Mouse (Mus musculus): ENCODE data around the gene Sema4f.
A peak's percentile ranks its signal among the peaks of the same experiment; 100 is the strongest.

Gene Sema4f

DNA sequence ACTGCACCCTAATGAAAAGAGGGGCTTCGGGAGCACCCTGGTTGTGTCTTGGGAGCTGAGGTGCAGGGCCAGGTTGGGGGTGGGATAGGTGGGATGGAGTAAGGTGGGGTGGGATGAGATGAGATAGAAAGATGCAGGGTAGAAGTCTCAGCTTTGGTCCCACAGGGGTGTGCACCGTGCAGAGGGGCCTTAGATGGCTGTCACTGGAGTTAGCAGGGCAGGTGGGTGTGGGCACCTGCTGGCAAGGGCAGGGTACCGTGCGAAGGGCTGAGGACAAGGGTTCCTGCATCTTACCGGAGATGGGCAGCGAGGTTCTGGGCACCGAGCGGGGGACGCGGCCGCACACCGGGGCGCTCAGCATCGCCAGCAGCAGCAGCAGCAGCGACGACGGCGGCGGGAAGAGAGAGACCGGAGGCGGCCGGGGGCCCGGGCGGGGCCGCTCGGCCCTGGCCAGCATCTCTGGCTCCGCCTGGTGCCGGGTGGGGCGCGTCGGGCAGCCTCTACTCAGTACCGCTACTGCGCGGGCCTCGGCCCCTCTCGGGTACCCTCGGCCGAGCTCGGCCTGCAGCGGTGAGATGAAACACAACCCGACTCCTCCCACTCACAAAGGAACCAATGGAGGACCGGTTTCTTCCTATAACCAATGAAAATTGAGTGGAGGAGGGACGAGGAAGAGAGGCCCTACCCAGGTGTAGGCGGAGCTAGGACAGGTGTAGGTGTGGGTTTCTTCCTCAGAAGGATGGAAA lies at the start of gene Sema4f:
Gene Sema4f, minus strand, starts transcription at position 603 of the 746 bp plus-strand sequence.
- peak; percentile 89 for DNase-seq

DNA sequence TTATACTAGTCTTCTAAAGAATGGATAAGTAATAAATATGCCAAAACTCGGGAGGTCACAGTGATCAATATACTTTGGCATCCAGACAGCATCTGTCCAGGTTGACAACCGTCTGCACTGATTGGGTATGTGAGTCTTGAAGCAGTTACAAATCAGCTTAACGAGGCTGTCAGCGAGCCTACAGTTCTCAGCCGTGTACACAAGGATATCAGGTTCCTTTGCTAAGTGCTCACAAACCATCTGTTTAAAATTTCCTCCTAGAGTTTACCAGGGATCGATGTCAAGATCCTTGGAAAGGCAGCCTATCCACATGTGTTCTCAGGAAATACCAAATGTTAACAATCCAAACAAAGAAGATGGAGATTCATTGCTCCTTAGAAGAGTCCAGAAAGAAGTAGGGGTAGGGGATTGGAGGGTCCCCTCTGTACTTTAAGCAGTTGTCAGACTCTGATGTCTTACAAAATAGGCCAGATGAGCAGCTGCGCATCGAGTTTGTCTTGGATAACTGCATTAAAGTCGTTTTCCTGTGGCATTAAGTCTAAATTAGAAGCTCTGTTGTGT lies 47.9 kb upstream of the Sema4f start:
- no peak for DNase-seq

- peak; percentile 22 for DNase-seq
Observed at GRCm38 (mm10) chr6:82971031-82971430, 31.5 kb upstream of the Sema4f start.

DNA sequence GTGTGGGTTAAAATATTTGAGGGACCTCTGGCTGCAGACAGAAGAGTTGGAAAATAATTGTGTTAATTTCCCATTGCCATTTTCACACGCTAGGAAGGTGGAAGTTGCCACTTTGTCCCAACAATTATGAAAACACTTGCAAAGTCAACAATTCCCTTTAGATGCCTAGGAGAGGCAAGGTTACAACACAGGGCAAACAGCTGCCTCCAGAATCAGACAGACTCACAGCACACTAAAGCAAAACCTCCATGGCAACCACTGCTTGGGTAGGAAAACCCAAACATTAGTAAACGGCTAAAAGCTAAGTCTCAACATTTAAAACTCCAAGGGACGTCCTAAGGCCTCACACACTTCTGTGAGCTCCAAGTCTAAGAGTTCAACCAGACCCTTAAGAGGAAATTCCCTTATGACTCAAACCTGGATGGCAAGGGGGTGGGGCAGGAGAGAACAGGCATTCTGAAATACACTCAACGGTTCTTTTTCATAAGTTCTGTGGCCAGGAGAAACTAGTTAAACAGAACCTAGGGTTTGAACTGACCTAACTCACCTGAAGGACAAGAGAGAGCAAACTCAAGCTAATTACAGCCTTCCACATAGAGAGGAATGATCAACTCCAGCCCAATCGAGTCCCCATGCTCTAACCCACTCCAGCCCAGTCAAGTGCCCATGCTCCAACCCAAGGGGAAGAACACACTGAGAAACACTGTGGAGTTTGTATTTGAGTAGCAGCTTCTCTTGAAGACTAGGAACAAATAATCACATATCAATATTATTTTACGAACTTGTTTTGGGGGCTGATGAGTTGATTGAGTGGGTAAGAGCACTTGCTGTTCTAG lies 29.9 kb upstream of the Sema4f start:
- DNase-seq: no peak

GRCm38 (mm10) chr6:82961664-82962063 lies 22.1 kb upstream of the Sema4f start:
- DNase-seq: no peak

- DNase-seq: no peak
Observed at GRCm38 (mm10) chr6:82956553-82957251, 17.1 kb upstream of the Sema4f start.

DNA sequence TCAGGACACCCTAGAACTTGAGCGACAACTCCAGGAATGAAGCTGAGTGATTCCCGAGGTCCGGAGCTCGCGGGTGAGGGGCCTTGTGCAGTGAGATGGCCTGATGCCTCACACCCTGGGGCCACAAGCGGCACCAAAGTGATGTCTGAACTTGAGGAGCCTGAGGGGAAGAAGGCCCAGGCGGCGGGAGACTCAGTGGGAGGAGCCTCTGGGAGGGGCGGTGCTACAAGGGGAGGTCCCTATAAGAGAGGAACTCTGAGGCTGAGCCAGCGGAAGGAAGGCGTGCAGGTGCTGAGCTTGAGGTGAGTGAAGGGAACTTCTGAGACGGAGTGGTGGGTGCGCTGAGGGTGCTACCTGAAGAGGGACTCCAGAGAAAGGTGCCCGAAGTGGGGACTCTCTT lies 7.1 kb upstream of the Sema4f start, which contains the start of gene M1ap:
Gene M1ap, plus strand, starts transcription at position 252 of the 400 bp plus-strand sequence.
- DNase-seq: no peak

DNA sequence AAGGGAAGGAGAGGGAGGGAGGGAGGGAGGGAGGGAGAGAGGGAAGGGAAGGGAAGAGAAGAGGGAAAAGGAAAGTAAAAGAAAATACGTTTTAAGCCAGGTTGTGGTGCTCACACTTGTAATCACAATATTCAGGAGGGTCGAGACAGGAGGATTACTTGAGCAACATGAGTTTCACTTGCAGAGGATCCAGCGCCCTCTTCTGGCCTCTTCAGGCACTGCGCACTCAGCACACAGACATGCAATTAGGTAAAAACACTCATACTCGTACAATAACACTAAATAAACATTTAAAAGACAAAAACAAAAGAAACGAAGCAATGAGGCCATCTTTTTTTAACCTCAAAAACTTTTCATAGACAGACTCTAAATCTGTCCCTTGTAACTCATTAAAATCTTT lies 6.2 kb upstream of the Sema4f start:
- no peak for DNase-seq

DNA sequence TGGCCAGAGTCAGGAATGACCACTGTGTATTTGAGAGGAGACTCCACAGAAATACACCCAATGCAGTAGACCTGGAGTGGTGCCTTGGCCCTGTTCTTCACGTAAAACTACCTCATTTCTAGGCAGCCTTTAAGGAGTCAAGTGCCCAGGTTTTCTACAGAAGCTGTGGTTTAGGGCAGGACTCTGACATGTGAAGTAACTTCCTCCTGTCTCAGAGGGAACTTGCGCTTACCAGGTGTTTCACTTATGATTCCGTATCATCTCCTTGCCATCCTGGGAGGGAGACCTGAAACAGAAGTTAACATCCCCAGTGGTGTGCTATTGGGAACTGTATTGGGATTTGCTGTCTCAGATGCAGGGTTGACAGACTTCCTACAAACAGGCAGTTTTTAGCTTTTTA lies 1.2 kb upstream of the Sema4f start:
- DNase-seq: no peak

- DNase-seq: no peak
Observed at GRCm38 (mm10) chr6:82934616-82935230, 4.8 kb downstream of the Sema4f start.

DNA sequence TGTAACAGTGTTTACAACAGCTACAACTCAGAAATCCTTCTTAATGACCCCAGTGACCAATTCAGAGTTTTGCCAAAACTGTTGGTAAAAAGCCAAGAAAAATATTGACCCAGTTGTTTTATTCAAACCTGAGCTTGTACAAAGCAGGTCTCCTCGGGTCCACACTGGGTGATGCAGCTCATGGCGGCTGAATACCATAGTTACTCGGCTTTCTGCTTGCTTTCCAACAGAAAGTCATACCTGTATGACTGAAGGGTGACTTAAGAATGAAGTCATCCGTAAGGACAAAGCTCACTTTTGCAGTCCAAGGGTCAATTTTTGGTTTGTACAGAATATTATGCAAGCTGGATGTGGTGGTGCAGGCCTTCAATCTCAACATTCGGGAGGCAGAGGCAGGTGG lies 12.0 kb downstream of the Sema4f start:
- no peak for DNase-seq

GRCm38 (mm10) chr6:82926528-82926927 lies 13.0 kb downstream of the Sema4f start:
- peak; percentile 49 for DNase-seq

DNA sequence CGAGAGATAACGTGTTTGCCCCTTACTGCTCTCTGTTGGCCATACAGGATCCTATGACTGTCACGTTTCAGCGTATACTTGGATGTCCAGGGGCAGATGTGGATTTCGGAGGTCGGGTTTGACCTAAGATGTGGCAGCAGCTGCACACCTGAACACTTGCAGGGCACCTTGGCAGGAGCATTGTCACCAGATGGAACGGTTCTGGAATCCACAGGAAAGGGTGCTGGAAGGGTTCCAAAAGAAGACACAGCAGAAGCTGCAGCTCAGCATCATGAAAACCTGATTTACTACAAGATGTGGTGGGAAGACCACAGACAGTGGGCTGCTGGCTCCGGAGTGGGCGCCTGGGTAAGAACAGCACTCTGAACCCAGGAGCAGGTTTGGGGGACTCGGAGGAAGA lies 13.5 kb downstream of the Sema4f start:
- no peak for DNase-seq

DNA sequence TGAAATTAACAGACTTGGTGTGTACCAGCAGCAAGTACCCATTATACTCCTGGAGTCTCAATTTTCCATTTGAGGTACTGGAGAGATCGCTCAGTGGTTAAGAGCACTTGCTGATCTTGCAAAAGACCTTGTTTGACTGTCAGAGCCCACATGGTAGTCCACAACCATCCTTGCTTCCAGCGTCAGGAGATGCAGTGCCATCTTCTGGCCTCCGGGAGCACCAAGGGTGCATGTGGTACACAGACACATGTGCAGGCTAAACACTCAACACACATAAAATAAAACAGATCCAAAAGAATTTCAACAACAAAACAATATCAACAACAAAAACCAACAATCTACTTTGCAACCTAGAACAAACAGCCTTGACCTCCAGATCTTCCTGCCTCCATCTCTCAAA lies 14.6 kb downstream of the Sema4f start:
- no peak for DNase-seq

- DNase-seq: no peak
Observed at GRCm38 (mm10) chr6:82921426-82922224, 17.9 kb downstream of the Sema4f start.

DNA sequence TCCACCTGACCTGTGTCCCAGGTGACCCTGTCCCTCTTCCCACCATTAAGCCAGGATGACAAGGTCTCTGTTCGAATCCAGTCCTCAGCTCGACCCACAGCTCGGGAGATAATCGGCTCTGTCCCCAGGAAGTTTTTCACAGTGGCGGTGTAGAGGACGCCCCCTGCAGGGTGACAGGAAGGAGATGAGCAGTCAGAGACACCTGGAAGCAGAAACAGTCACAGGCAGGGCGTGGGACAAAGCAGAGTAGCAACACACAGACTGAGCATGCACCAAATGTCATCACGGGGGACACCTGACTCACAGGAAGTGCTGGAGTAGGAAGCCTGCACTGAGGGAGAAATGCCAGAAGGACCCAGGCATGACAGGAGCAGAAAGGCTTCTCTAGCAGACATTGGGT lies 20.0 kb downstream of the Sema4f start:
- DNase-seq: no peak

DNA sequence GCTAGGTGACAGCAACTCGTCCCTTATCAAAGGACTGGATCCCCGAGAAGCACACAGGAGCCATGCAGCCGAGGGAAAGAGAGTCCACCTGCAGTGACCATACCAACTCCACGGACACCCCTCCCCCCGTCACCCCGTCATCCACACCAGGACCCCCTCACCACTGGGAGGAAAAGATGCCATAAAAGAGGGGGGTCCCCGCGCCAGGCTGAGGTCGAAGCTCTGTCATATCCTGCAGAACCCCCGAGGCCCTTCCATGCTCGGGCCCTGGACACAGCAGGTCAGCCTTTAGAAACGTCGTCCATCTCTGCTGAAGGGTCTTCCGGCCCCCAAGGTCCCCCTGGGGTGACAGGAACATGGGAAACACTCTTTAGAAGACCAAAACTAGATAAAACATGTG lies 21.2 kb downstream of the Sema4f start:
- DNase-seq: no peak

DNA sequence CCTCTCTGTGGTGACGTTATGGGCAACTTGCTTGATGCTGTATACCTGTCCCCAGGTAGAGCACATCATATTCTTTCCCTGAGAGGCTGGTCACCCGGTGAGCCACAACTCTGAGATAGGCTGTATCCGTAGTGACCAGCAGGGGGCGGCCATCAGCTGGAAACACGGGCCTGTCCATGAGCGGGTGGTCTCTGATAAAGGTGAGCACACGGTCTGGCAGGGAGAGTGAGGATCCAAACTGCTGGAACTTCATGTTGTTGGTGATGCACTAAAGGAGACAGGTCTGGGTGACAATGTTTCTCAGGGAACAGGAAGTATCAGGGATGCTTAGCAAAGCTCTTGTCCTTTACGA lies 21.8 kb downstream of the Sema4f start:
- DNase-seq: no peak

GRCm38 (mm10) chr6:82917076-82917777 lies 22.3 kb downstream of the Sema4f start:
- DNase-seq: peak; percentile 92

GRCm38 (mm10) chr6:82916459-82916858 lies 23.1 kb downstream of the Sema4f start:
- no peak for DNase-seq

DNA sequence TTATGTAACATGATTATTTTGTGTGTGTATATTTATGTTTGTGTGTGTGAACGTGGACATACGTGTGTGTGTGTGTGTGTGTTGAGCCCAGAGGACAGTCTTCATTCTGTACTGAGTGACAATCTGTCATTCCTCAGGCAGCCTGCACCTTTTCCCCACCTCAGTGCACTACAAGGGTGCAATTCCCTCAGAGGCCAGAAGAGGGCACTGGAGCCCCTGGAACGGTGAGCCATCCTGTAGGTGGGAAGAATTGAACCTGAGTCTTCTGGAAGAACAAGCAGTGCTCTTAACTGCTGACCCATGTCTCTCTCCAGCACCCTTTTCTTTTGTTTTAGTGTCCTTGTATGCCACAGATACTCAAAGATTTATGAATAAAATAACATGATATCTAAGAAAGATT lies 23.7 kb downstream of the Sema4f start:
- DNase-seq: no peak

Data from layer of hippocampus, adult 9-11 months (tissue).